Mouse (Mus musculus) thymus, adult 2 months (tissue): Measurements from ENCODE around the gene Scn3b.

Source experiments
- CTCF ChIP-seq: fragments of 200-500 bp; IDR thresholded peaks from 2 replicates; pipeline ENCODE4 v1.5.1; 2012; ENCODE audit warnings: mild to moderate bottlenecking, control low read depth, low read length, moderate library complexity, borderline replicate concordance; ENCODE audit not compliant: control insufficient read depth, poor library complexity, insufficient read depth; ENCODE audit errors: extremely low read depth
- POLR2A ChIP-seq: fragments of 200-500 bp; IDR thresholded peaks from 2 replicates; pipeline ENCODE4 v1.6.1; 2012; ENCODE audit warnings: mild to moderate bottlenecking, low read length, control low read depth, moderate library complexity; ENCODE audit not compliant: control insufficient read depth, poor library complexity, insufficient read depth; ENCODE audit errors: extremely low read depth

GRCm38 (mm10) chr9:40228804-40229331 is 40.1 kb upstream of the Scn3b start:
- TF ChIP-seq CTCF (no peak), POLR2A (no peak)
